Mouse (Mus musculus): ENCODE measurements at regions not wholly inside any gene's neighbourhood (a gene's known extent, or its start where the extent isn't known, plus 50 kb on each side); places are given as distances from the start of the nearest gene placed in this dataset.
A peak's percentile ranks its signal among the peaks of the same experiment; 100 is the strongest.
"Not testable (repeated sequence)": the region's sequence is repeated elsewhere in the genome, so short reads cannot be mapped to it uniquely, and the experiment has no call there.

- not testable (repeated sequence) for DNase-seq
These were observed 193.9 kb upstream of the Kcnmb2 start for GRCm38 (mm10) chr3:31708367-31708766.

- DNase-seq: no peak
These were observed 161.0 kb upstream of the Kcnmb2 start for GRCm38 (mm10) chr3:31741289-31741688.

GRCm38 (mm10) chr3:31755881-31756280, 146.4 kb upstream of the Kcnmb2 start:
- no peak for DNase-seq

- DNase-seq: peak; percentile 4
These were observed 133.1 kb upstream of the Kcnmb2 start for GRCm38 (mm10) chr3:31769193-31769592.

- DNase-seq: peak; percentile 39
These were observed 111.9 kb upstream of the Kcnmb2 start for GRCm38 (mm10) chr3:31790342-31790970.

GRCm38 (mm10) chr3:31793466-31794040, 108.8 kb upstream of the Kcnmb2 start:
- DNase-seq: no peak

- DNase-seq: no peak
These were observed 105.7 kb upstream of the Kcnmb2 start for GRCm38 (mm10) chr3:31796621-31797020.

- DNase-seq: no peak
These were observed 103.1 kb upstream of the Kcnmb2 start for GRCm38 (mm10) chr3:31799192-31799591.

GRCm38 (mm10) chr3:31804038-31804437, 98.3 kb upstream of the Kcnmb2 start:
- no peak for DNase-seq

GRCm38 (mm10) chr3:31807741-31808140, 94.6 kb upstream of the Kcnmb2 start:
- DNase-seq: no peak

GRCm38 (mm10) chr3:31809131-31809530, 93.2 kb upstream of the Kcnmb2 start:
- DNase-seq: not testable (repeated sequence)

GRCm38 (mm10) chr3:31811232-31811631, 91.1 kb upstream of the Kcnmb2 start:
- no peak for DNase-seq

GRCm38 (mm10) chr3:31831913-31832312, 70.4 kb upstream of the Kcnmb2 start:
- DNase-seq: no peak

GRCm38 (mm10) chr3:31841253-31841652, 61.1 kb upstream of the Kcnmb2 start:
- DNase-seq: no peak

- DNase-seq: no peak
These were observed 55.2 kb upstream of the Kcnmb2 start for GRCm38 (mm10) chr3:31847087-31847486.

All from lung, postnatal 14 days (tissue).